Mouse (Mus musculus): ENCODE results near the gene Slc36a2.

DNA sequence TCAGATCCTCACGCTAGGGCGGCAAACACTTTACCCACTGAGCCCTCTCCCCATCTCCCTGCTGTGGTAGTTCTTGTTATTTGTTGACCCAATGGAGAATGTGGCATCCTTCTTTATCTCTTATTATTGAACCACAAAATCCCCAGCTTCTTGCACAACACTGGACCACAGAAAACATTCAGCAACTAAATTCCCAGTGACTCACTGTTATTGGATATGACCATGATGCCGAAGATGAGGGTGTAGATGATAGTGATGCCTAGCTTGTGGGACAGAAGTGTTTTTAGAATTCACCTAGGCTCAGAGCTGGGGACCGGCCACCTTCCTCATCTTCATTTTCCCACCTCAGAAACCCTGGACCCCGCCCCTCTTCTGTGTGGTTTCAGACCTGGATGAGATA lies 50.0 kb downstream of the Slc36a2 start:
- TF ChIP-seq EP300 (IDR thresholded peaks at IDR 0.05; ENCODE audit: low read depth in 1 of 2, low read length in 2 of 2) (no peak), MAFK (IDR thresholded peaks at IDR 0.05; ENCODE audit: borderline replicate concordance, low read depth, low read length) (no peak), USF1 (IDR thresholded peaks at IDR 0.05; ENCODE audit: low read depth, low read length) (no peak), CTCF (IDR thresholded peaks at IDR 0.05 in 2 of 3, conservative IDR thresholded peaks at IDR 0.05 in 1 of 3; ENCODE audit: control insufficient read depth in 1 of 3, insufficient read depth in 1 of 3, low read depth in 2 of 3, low read length in 3 of 3, poor library complexity in 1 of 3, severe bottlenecking in 1 of 3) (no peak)

Data from MEL (cell line).